Mouse (Mus musculus) liver, embryonic 14.5 days (tissue): ENCODE measurements around the gene Aldh1b1.

Experiments
- CTCF ChIP-seq: IDR thresholded peaks from 2 replicates; pipeline ENCODE4 v1.5.1; 2016; ENCODE audit warnings: antibody characterized with exemption, low read depth, control low read depth
- EP300 ChIP-seq: IDR thresholded peaks from 2 replicates; pipeline ENCODE4 v1.6.1; 2016; ENCODE audit warnings: antibody characterized with exemption, low read depth

DNA sequence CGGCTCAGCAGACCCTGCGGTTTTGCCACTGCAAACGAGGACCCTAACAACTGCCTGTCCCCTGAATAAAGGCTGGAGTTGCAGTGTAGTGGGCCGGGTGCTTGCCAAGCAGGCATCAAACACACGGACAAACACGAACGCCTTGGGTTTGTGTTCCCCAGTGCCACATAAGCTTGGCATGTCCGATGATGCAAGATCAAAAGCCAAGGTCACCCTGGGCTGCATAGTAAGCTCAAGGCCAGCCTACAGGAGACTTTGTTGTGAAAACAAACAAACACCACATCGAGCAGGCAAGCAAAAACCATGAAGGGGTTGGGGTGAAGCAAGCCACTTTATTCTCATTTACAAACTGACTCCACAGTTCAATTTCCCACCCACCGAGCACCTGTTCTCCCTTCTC lies 29.7 kb upstream of the Aldh1b1 start:
- TF ChIP-seq CTCF = no peak
- TF ChIP-seq EP300 = no peak
